Comparison of ENCODE assay signal across 24 mouse cellular contexts in the genomic region with DNA sequence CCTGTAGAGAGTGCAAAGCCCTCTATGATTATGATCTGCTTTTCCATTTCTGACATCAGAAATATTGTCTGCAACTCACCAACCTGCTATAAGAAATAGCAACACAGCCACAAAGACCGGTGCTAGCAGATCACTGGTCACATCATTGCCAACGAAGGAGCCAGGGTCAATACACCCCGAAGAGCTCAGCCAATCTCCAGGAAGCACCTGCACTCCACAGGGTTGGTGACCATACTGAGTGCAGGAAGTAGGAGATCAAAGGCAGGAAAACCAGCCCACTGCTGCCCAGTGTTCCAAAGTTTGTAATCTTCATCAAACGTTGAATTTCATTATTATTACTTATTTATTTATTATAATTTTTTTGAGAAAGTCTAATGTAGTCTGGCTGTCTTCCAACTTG. TPM values are rescaled to one million over a fixed set of nuclear protein-coding genes. Genes with fewer than 3 reads are reported as not detected.
DNase-seq lines count a peak whose midpoint lies in the region; ATAC-seq and TF ChIP-seq lines count a peak whose summit lies in the region.
"Had no signal": no experiment of that assay in that cellular context is flagged by ENCODE, and none has a peak within 500 bp of the region (broad histone marks: within the 10 kb centered on the region; RNA-seq: fewer than 3 reads in every experiment).

No protein-coding gene starts in this region.

- H3K27me3 ChIP-seq in heart, embryonic 16.5 days (ENCODE audit: control insufficient read depth, insufficient read depth, low read length) = no peaks in the 10 kb centered on the region
- H3K27me3 ChIP-seq in heart, embryonic 11.5 days (ENCODE audit: control insufficient read depth, insufficient read depth, low read length) = no peaks in the 10 kb centered on the region
- no peaks in the 10 kb centered on the region for H3K27me3 ChIP-seq in lung, postnatal 0 days (replicated peaks; ENCODE audit: insufficient read depth, low read length)
- H3K27me3 ChIP-seq in limb, embryonic 10.5 days (ENCODE audit: low read depth, poor library complexity, severe bottlenecking) = no peaks in the 10 kb centered on the region
- no peaks in the 10 kb centered on the region for H3K27me3 ChIP-seq in stomach, postnatal 0 days (ENCODE audit: control insufficient read depth, insufficient read depth, low read length)
- H3K27me3 ChIP-seq: CH12.LX; hindbrain, embryonic 12.5 days; kidney, embryonic 15.5 days; Patski had no signal

- no peak overlapping the region for H3K9ac ChIP-seq in heart, embryonic 16.5 days (ENCODE audit: low read length)
- H3K9ac ChIP-seq in heart, embryonic 11.5 days (ENCODE audit: low read depth, low read length) = no peak overlapping the region
- no peak overlapping the region for H3K9ac ChIP-seq in lung, postnatal 0 days (replicated peaks; ENCODE audit: low read depth)
- H3K9ac ChIP-seq in stomach, postnatal 0 days (ENCODE audit: low read length) = no peak overlapping the region
- H3K9ac ChIP-seq: forebrain, postnatal 0 days; hindbrain, embryonic 12.5 days; kidney, embryonic 15.5 days; liver, postnatal 0 days had no signal

- 0 out of 2 replicates have a peak, but pooled peaks have one; percentile 10 for TF ChIP-seq EP300 in lung, postnatal 0 days (IDR thresholded peaks at IDR 0.05)
- TF ChIP-seq EP300 in stomach, postnatal 0 days (optimal IDR thresholded peaks at IDR 0.05) = no peak

- H3K4me2 ChIP-seq in heart, embryonic 16.5 days (ENCODE audit: low read depth, low read length) = no peak overlapping the region
- no peak overlapping the region for H3K4me2 ChIP-seq in heart, embryonic 11.5 days
- H3K4me2 ChIP-seq in lung, postnatal 0 days (replicated peaks; ENCODE audit: low read depth, low read length) = no peak overlapping the region
- H3K4me2 ChIP-seq in stomach, postnatal 0 days (replicated peaks; ENCODE audit: low read depth) = no peak overlapping the region
- H3K4me2 ChIP-seq: hindbrain, embryonic 12.5 days; kidney, embryonic 15.5 days had no signal

- H3K36me3 ChIP-seq in heart, embryonic 16.5 days (ENCODE audit: control insufficient read depth, insufficient read depth) = no peaks in the 10 kb centered on the region
- H3K36me3 ChIP-seq in heart, embryonic 11.5 days (ENCODE audit: control insufficient read depth, insufficient read depth, low read length) = no peaks in the 10 kb centered on the region
- no peaks in the 10 kb centered on the region for H3K36me3 ChIP-seq in lung, postnatal 0 days (ENCODE audit: insufficient read depth, low read length)
- H3K36me3 ChIP-seq in limb, embryonic 10.5 days = no peaks in the 10 kb centered on the region
- no peaks in the 10 kb centered on the region for H3K36me3 ChIP-seq in stomach, postnatal 0 days (ENCODE audit: control insufficient read depth, insufficient read depth, low read length)
- H3K36me3 ChIP-seq: embryonic facial prominence, embryonic 10.5 days; G1E; hindbrain, embryonic 12.5 days; kidney, embryonic 15.5 days had no signal

- peak; percentile 30 for DNase-seq in lung, postnatal 0 days (ENCODE audit: low spot score)
- no peak for DNase-seq in lung, postnatal 14 days
- no peak for DNase-seq in limb, embryonic 10.5 days (ENCODE audit: low spot score)
- no peak for DNase-seq in stomach, postnatal 0 days (ENCODE audit: low spot score)
- no peak for DNase-seq in frontal cortex, postnatal 36 days (ENCODE audit: low spot score in 2 of 2)
- DNase-seq: adrenal gland, postnatal 36 days; cerebellum, adult 9-11 months; forebrain, postnatal 0 days; heart, postnatal 10 days; kidney, adult 11 months; kidney, postnatal 36 days; liver; liver, postnatal 0 days; right cerebral cortex, postnatal 14 days had no signal

- no peak overlapping the region for H3K27ac ChIP-seq in heart, embryonic 16.5 days (ENCODE audit: low read length)
- no peak overlapping the region for H3K27ac ChIP-seq in heart, embryonic 11.5 days (ENCODE audit: low read depth, low read length)
- H3K27ac ChIP-seq in lung, postnatal 0 days (ENCODE audit: low read length) = no peak overlapping the region
- H3K27ac ChIP-seq in limb, embryonic 10.5 days = peak overlapping the region; percentile 82
- no peak overlapping the region for H3K27ac ChIP-seq in stomach, postnatal 0 days (replicated peaks)
- H3K27ac ChIP-seq: hindbrain, embryonic 12.5 days; kidney, embryonic 15.5 days had no signal

- peak; percentile 41; the same call in 1 of the 2 replicates for ATAC-seq in heart, embryonic 16.5 days (replicated peaks; ENCODE audit: extremely low read depth, insufficient read depth, low FRiP score)
- no peak for ATAC-seq in heart, embryonic 11.5 days (replicated peaks; ENCODE audit: insufficient number of reproducible peaks, low FRiP score, low TSS enrichment)
- ATAC-seq in lung, postnatal 0 days = peak; percentile 69
- ATAC-seq in stomach, postnatal 0 days (ENCODE audit: low FRiP score, low TSS enrichment) = 0 out of 2 replicates have a peak, but pooled peaks have one; percentile 21
- ATAC-seq: forebrain, postnatal 0 days; liver, postnatal 0 days; Patski had no signal

- WGBS in heart, embryonic 16.5 days = 57% methylated on average over 4 of the region's 4 CpGs
- 57% methylated on average over 4 of the region's 4 CpGs for WGBS in heart, embryonic 11.5 days (ENCODE audit: insufficient replicate concordance)
- 45% methylated on average over 4 of the region's 4 CpGs for WGBS in lung, postnatal 0 days
- 70% methylated on average over 4 of the region's 4 CpGs for WGBS in limb, embryonic 10.5 days
- 57% methylated on average over 4 of the region's 4 CpGs for WGBS in stomach, postnatal 0 days

- no peak overlapping the region for H3K4me3 ChIP-seq in heart, embryonic 16.5 days (ENCODE audit: low read length)
- no peak overlapping the region for H3K4me3 ChIP-seq in heart, embryonic 11.5 days (ENCODE audit: low read depth, low read length)
- H3K4me3 ChIP-seq in lung, postnatal 0 days (ENCODE audit: low read depth, low read length) = no peak overlapping the region
- H3K4me3 ChIP-seq in limb, embryonic 10.5 days = no peak overlapping the region
- H3K4me3 ChIP-seq in stomach, postnatal 0 days (ENCODE audit: low read depth, low read length) = no peak overlapping the region
- H3K4me3 ChIP-seq: embryonic facial prominence, embryonic 10.5 days; hindbrain, embryonic 12.5 days; kidney, embryonic 15.5 days; myocyte had no signal

- no peaks in the 10 kb centered on the region for H3K9me3 ChIP-seq in heart, embryonic 16.5 days (replicated peaks; ENCODE audit: control insufficient read depth, low read length)
- no peaks in the 10 kb centered on the region for H3K9me3 ChIP-seq in heart, embryonic 11.5 days (replicated peaks; ENCODE audit: control insufficient read depth, low read length)
- H3K9me3 ChIP-seq in lung, postnatal 0 days (ENCODE audit: low read length) = no peaks in the 10 kb centered on the region
- H3K9me3 ChIP-seq in limb, embryonic 10.5 days (replicated peaks) = no peaks in the 10 kb centered on the region
- H3K9me3 ChIP-seq in stomach, postnatal 0 days (ENCODE audit: control insufficient read depth, low read length) = no peaks in the 10 kb centered on the region
- H3K9me3 ChIP-seq: embryonic facial prominence, embryonic 10.5 days; hindbrain, embryonic 12.5 days; kidney, embryonic 15.5 days had no signal

- TF ChIP-seq CTCF in lung, postnatal 0 days (IDR thresholded peaks at IDR 0.05) = no peak
- no peak for TF ChIP-seq CTCF in stomach, postnatal 0 days (IDR thresholded peaks at IDR 0.05; ENCODE audit: low read depth)

- H3K4me1 ChIP-seq in heart, embryonic 16.5 days (ENCODE audit: control insufficient read depth, insufficient read depth, low read length) = peaks cover 2% of the 10 kb centered on the region; the same call in 1 of the 2 replicates
- no peaks in the 10 kb centered on the region for H3K4me1 ChIP-seq in heart, embryonic 11.5 days (ENCODE audit: control insufficient read depth, insufficient read depth, low read length)
- H3K4me1 ChIP-seq in lung, postnatal 0 days (ENCODE audit: insufficient read depth, low read depth, low read length) = no peaks in the 10 kb centered on the region
- peaks cover 41% of the 10 kb centered on the region for H3K4me1 ChIP-seq in limb, embryonic 10.5 days
- H3K4me1 ChIP-seq in stomach, postnatal 0 days (replicated peaks; ENCODE audit: control insufficient read depth, insufficient read depth) = no peaks in the 10 kb centered on the region

RNA-seq across cellular contexts. Expression of a gene that starts 9.5 kb away (rescaled TPM):
- 10.9 and 16.8 TPM in 2 replicates for polyA plus RNA-seq in heart, embryonic 16.5 days (2015; fragmentation: Nextera tagmentation; extraction: Ambion mirVana)
- polyA plus RNA-seq in heart, embryonic 11.5 days (2014; fragmentation: Nextera tagmentation; extraction: Ambion mirVana) = 4.5 and 8.0 TPM in 2 replicates
- 0.74 and 0.81 TPM in 2 replicates for polyA plus RNA-seq in lung, postnatal 0 days (2015; fragmentation: Nextera tagmentation; extraction: Ambion mirVana)
- polyA plus RNA-seq in limb, embryonic 10.5 days (2016; fragmentation: Nextera tagmentation; extraction: Ambion mirVana) = 0.04 TPM in 1 of 2 replicates, not detected in the other
- 0.16 and 0.18 TPM in 2 replicates for polyA plus RNA-seq in stomach, postnatal 0 days (2015; fragmentation: Nextera tagmentation; extraction: Ambion mirVana)
- polyA plus RNA-seq: G1E; liver, postnatal 0 days; myocyte; Patski had no signal

RNA-seq across cellular contexts. Expression of a gene that starts 10.9 kb away (rescaled TPM):
- 0.24 and 0.58 TPM in 2 replicates for polyA plus RNA-seq in heart, embryonic 16.5 days (2015; fragmentation: Nextera tagmentation; extraction: Ambion mirVana)
- polyA plus RNA-seq in heart, embryonic 11.5 days (2014; fragmentation: Nextera tagmentation; extraction: Ambion mirVana) = not detected in 2 replicates
- polyA plus RNA-seq in lung, postnatal 0 days (2015; fragmentation: Nextera tagmentation; extraction: Ambion mirVana) = not detected in 2 replicates
- not detected in 2 replicates for polyA plus RNA-seq in limb, embryonic 10.5 days (2016; fragmentation: Nextera tagmentation; extraction: Ambion mirVana)
- polyA plus RNA-seq in stomach, postnatal 0 days (2015; fragmentation: Nextera tagmentation; extraction: Ambion mirVana) = not detected in 2 replicates
- polyA plus RNA-seq: embryonic facial prominence, embryonic 10.5 days; forebrain, postnatal 0 days; G1E; hindbrain, embryonic 12.5 days; kidney, embryonic 15.5 days; liver, postnatal 0 days; midbrain, embryonic 14.5 days; myocyte; Patski had no signal
